Mouse (Mus musculus): ENCODE results near the gene Iqsec1. TPM values are rescaled to one million over a fixed set of nuclear protein-coding genes. Genes with fewer than 3 reads are reported as not detected.

The Iqsec1 gene
- polyA plus RNA-seq, 1 experiment from 2014 or later, result 16.1 TPM

DNA sequence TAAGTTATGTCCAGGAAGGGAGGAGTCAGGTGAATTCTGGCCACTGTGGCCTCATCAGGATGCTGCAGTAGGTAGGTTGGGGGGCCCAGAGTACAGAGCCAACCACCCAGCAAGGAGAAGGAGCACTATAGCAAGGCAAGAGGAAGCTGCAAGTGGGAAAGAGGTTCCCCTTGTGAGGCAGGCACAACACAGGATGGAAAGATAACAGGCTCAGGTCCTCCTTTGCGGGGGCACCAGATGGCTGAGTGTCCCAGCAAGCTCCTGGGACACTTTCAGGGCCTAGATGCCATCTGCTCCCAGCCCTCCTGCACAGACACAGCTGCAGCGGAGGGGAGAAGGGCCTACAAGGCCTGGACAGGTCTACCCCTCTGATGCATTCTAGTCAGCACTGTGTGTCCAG is 228.7 kb downstream of the Iqsec1 start:
- H3K4me3 ChIP-seq (ENCODE audit: low read length), result no peak overlapping the region
- H3K27ac ChIP-seq (ENCODE audit: low read depth, low read length), result no peak overlapping the region
- H3K4me1 ChIP-seq (ENCODE audit: control insufficient read depth, insufficient read depth, low read length), result peaks cover 11% of the 10 kb centered on the region; the same call in 1 of the 2 replicates
- no peak overlapping the region for H3K9ac ChIP-seq (ENCODE audit: low read depth, low read length)
- ATAC-seq (ENCODE audit: low FRiP score, low TSS enrichment), result no peak
- no peaks in the 10 kb centered on the region for H3K36me3 ChIP-seq (ENCODE audit: control insufficient read depth, insufficient read depth, low read length)
- 75% methylated on average over 2 of the region's 2 CpGs for WGBS
- H3K9me3 ChIP-seq (ENCODE audit: control insufficient read depth, low read length), result no peaks in the 10 kb centered on the region
- H3K4me2 ChIP-seq (replicated peaks; ENCODE audit: low read depth, low read length), result no peak overlapping the region
- no peaks in the 10 kb centered on the region for H3K27me3 ChIP-seq (ENCODE audit: control insufficient read depth, insufficient read depth, low read length)

DNA sequence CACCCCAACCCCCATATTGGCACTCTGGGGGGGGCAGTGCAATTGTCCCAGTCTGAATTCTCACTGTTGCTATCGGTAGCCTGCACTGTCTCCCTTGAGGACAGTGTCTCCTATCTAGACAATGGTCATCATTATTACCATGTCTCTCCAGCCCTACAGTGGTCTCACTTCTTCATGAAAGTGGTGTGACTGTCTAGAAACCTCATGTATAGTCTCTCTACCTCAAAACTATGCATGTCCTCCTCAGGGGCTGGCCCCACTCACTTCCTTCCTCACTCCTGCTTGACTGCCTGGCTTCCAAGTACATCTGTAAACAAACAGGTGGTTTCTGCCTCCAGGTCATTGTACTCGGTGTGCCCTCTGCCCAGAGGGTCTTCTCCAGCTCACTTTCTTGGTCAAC is 230.3 kb downstream of the Iqsec1 start:
- no peak for ATAC-seq (ENCODE audit: low FRiP score, low TSS enrichment)
- H3K27me3 ChIP-seq (ENCODE audit: control insufficient read depth, insufficient read depth, low read length), result no peaks in the 10 kb centered on the region

DNA sequence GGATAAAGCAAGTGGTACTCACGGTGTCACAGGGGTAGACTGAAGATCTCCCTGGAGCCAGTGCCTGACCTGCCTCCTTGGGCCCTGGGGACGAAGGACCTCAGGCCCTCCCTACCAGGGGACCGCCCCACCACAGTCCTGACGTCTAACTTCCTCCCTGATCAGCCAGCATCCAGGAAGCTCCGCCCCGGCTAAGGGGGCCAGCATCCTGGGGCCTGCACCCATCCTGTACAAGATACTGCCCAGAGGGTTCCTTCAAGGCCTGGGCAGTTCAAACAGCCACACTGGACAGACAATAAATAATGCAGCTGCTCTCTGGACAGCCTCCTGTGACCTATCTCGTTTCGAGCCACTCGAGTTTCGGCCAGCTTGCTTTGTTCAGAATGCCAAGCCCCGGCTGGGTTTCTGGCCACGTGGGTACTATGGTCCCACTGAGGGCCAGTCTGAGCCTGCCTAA is 231.0 kb downstream of the Iqsec1 start:
- Histone ChIP-seq H3K4me1 (ENCODE audit: control insufficient read depth, insufficient read depth, low read length) (no peaks in the 10 kb centered on the region), H3K27me3 (ENCODE audit: control insufficient read depth, insufficient read depth, low read length) (no peaks in the 10 kb centered on the region), H3K9me3 (ENCODE audit: control insufficient read depth, low read length) (no peaks in the 10 kb centered on the region), H3K4me3 (ENCODE audit: low read length) (no peak overlapping the region), H3K4me2 (replicated peaks; ENCODE audit: low read depth, low read length) (no peak overlapping the region), H3K9ac (ENCODE audit: low read depth, low read length) (no peak overlapping the region), H3K27ac (ENCODE audit: low read depth, low read length) (no peak overlapping the region), H3K36me3 (ENCODE audit: control insufficient read depth, insufficient read depth, low read length) (no peaks in the 10 kb centered on the region)
- 47% methylated on average over 12 of the region's 12 CpGs for WGBS
- peak; percentile 39; the same call in 1 of the 2 replicates for ATAC-seq (ENCODE audit: low FRiP score, low TSS enrichment)

More for the DNA sequence above, 230.3 kb downstream of the Iqsec1 start:
- H3K4me3 ChIP-seq (ENCODE audit: low read length), result no peak overlapping the region
- no peaks in the 10 kb centered on the region for H3K9me3 ChIP-seq (ENCODE audit: control insufficient read depth, low read length)
- no peaks in the 10 kb centered on the region for H3K4me1 ChIP-seq (ENCODE audit: control insufficient read depth, insufficient read depth, low read length)
- H3K4me2 ChIP-seq (replicated peaks; ENCODE audit: low read depth, low read length), result no peak overlapping the region
- 89% methylated on average over 2 of the region's 2 CpGs for WGBS
- no peaks in the 10 kb centered on the region for H3K36me3 ChIP-seq (ENCODE audit: control insufficient read depth, insufficient read depth, low read length)
- no peak overlapping the region for H3K9ac ChIP-seq (ENCODE audit: low read depth, low read length)
- no peak overlapping the region for H3K27ac ChIP-seq (ENCODE audit: low read depth, low read length)

DNA sequence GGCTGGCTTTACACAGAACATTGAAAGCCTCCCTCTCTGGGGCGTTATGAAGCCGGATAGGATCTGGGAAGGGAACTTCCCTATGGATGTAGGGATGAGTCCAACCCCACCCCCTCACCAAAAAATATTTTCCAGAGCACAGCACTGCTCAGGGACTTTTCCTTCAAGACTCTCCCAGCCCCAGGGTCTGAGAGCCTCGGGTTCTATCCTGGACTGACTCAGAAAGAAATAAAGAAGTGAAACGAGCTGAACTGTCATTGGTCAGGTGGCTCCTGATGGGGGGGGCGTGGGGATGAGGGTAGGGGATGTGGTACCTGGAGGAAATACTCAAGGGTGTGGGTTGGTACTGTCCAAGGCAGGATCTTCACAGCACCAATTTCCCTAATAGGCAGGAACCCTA is 231.9 kb downstream of the Iqsec1 start:
- no peak overlapping the region for H3K4me3 ChIP-seq (ENCODE audit: low read length)
- WGBS, result 80% methylated on average over 5 of the region's 5 CpGs
- H3K27ac ChIP-seq (ENCODE audit: low read depth, low read length), result no peak overlapping the region
- H3K9me3 ChIP-seq (ENCODE audit: control insufficient read depth, low read length), result no peaks in the 10 kb centered on the region
- H3K4me2 ChIP-seq (replicated peaks; ENCODE audit: low read depth, low read length), result no peak overlapping the region
- no peaks in the 10 kb centered on the region for H3K36me3 ChIP-seq (ENCODE audit: control insufficient read depth, insufficient read depth, low read length)
- H3K27me3 ChIP-seq (ENCODE audit: control insufficient read depth, insufficient read depth, low read length), result no peaks in the 10 kb centered on the region
- H3K4me1 ChIP-seq (ENCODE audit: control insufficient read depth, insufficient read depth, low read length), result no peaks in the 10 kb centered on the region
- ATAC-seq (ENCODE audit: low FRiP score, low TSS enrichment), result no peak
- H3K9ac ChIP-seq (ENCODE audit: low read depth, low read length), result no peak overlapping the region

DNA sequence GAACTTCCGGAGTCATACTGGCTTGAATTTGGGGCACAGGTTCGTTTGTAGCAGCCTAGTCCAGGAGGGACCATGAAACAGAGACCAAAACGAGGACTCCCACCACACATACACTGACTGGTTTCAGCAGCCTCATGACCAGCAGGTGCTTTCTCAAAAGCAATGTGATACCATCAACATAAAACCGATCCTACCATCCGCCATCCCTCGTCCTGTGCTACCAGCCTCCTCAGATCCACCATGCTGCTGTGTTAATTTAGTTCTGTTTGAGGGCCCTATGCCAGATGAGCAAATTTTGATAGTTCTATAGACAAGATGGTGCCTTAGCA is 232.9 kb downstream of the Iqsec1 start:
- H3K4me3 ChIP-seq (ENCODE audit: low read length), result no peak overlapping the region
- no peaks in the 10 kb centered on the region for H3K4me1 ChIP-seq (ENCODE audit: control insufficient read depth, insufficient read depth, low read length)
- H3K27ac ChIP-seq (ENCODE audit: low read depth, low read length), result no peak overlapping the region
- H3K27me3 ChIP-seq (ENCODE audit: control insufficient read depth, insufficient read depth, low read length), result no peaks in the 10 kb centered on the region
- no peak for ATAC-seq (ENCODE audit: low FRiP score, low TSS enrichment)
- no peak overlapping the region for H3K9ac ChIP-seq (ENCODE audit: low read depth, low read length)
- WGBS, result 58% methylated on average over 6 of the region's 6 CpGs
- H3K36me3 ChIP-seq (ENCODE audit: control insufficient read depth, insufficient read depth, low read length), result no peaks in the 10 kb centered on the region
- H3K4me2 ChIP-seq (replicated peaks; ENCODE audit: low read depth, low read length), result no peak overlapping the region
- no peaks in the 10 kb centered on the region for H3K9me3 ChIP-seq (ENCODE audit: control insufficient read depth, low read length)

DNA sequence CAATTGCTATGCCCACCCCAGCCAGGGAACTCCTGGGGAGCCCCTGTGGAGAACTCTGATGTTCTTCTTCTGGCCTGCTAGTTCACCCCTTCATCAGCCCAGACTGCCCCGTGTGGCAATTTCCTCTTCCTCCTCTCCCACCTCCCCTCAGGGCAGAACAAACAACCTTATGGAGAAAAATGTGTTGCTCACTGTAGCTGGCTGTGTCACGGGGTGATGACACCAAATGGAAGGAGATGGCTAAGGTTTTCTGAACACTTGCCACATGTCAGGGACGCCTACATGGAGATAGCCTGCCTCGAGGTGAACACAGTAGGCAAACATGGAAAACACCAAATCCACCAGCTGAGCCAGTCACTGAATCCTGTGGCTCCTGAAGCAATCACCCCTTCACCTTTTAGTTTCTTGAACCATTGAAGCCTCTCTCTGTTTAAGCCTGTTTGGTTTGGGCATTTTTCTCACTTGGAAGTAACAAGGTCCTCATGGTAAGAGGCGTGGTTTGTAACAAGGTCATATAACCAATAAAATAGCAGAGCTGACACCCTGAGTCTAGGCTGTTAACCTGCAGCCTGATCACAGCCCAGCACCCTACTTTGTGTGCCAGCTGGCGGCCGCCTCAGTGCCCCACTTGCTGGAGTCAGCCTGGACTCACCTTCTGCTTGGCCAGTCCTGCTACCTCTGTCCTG is 233.4 kb downstream of the Iqsec1 start:
- no peaks in the 10 kb centered on the region for H3K36me3 ChIP-seq (ENCODE audit: control insufficient read depth, insufficient read depth, low read length)
- WGBS, result 55% methylated on average over 7 of the region's 7 CpGs
- H3K27me3 ChIP-seq (ENCODE audit: control insufficient read depth, insufficient read depth, low read length), result no peaks in the 10 kb centered on the region
- H3K4me3 ChIP-seq (ENCODE audit: low read length), result no peak overlapping the region
- no peak for ATAC-seq (ENCODE audit: low FRiP score, low TSS enrichment)
- H3K4me1 ChIP-seq (ENCODE audit: control insufficient read depth, insufficient read depth, low read length), result no peaks in the 10 kb centered on the region
- no peaks in the 10 kb centered on the region for H3K9me3 ChIP-seq (ENCODE audit: control insufficient read depth, low read length)
- H3K9ac ChIP-seq (ENCODE audit: low read depth, low read length), result no peak overlapping the region
- H3K27ac ChIP-seq (ENCODE audit: low read depth, low read length), result no peak overlapping the region
- H3K4me2 ChIP-seq (replicated peaks; ENCODE audit: low read depth, low read length), result no peak overlapping the region

DNA sequence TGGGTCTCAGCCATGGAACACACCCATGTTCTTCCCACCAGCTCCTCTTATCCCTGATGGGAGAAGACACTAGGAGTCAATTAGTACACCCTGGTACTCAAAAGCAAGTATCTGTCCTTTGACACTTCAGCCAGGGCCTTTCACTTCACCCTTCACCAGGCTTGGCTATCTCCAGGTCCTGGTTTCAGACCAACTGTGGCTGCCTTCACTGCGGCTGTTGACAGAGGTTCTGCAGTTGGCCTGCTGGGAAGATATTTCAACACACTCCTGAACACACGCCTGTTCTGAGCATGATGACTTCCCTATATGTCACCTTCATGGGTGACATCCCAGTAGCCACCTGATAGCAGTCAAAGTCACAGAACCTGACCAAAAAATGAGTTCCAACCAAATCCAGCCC is 234.4 kb downstream of the Iqsec1 start:
- Histone ChIP-seq H3K4me1 (ENCODE audit: control insufficient read depth, insufficient read depth, low read length) (no peaks in the 10 kb centered on the region), H3K4me3 (ENCODE audit: low read length) (no peak overlapping the region), H3K27ac (ENCODE audit: low read depth, low read length) (no peak overlapping the region), H3K36me3 (ENCODE audit: control insufficient read depth, insufficient read depth, low read length) (no peaks in the 10 kb centered on the region), H3K9ac (ENCODE audit: low read depth, low read length) (no peak overlapping the region), H3K27me3 (ENCODE audit: control insufficient read depth, insufficient read depth, low read length) (no peaks in the 10 kb centered on the region), H3K4me2 (replicated peaks; ENCODE audit: low read depth, low read length) (no peak overlapping the region), H3K9me3 (ENCODE audit: control insufficient read depth, low read length) (no peaks in the 10 kb centered on the region)
- ATAC-seq (ENCODE audit: low FRiP score, low TSS enrichment), result no peak
- 88% methylated on average over 2 of the region's 2 CpGs for WGBS

DNA sequence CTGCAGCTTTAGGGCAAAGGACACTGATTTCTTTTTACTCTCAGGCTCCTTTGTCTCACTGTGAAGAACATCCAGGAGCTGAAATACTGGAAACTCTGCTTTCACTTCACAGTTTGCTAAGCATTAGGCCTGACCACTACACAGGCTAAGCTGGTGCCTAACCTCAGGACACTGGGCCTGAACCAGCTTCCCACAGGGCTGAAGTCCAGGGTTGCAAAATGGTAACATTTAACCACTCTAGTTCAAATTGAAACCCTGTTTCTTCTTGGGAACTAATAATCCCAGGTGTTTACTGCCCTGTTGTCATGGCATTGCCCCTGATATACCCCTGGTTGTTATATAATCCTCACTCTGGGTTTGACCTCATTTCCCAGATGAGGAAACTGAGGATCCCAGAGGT is 234.8 kb downstream of the Iqsec1 start:
- Histone ChIP-seq H3K4me2 (replicated peaks; ENCODE audit: low read depth, low read length) (no peak overlapping the region), H3K4me3 (ENCODE audit: low read length) (no peak overlapping the region), H3K36me3 (ENCODE audit: control insufficient read depth, insufficient read depth, low read length) (no peaks in the 10 kb centered on the region), H3K27ac (ENCODE audit: low read depth, low read length) (no peak overlapping the region), H3K9me3 (ENCODE audit: control insufficient read depth, low read length) (no peaks in the 10 kb centered on the region), H3K4me1 (ENCODE audit: control insufficient read depth, insufficient read depth, low read length) (no peaks in the 10 kb centered on the region), H3K27me3 (ENCODE audit: control insufficient read depth, insufficient read depth, low read length) (no peaks in the 10 kb centered on the region), H3K9ac (ENCODE audit: low read depth, low read length) (no peak overlapping the region)
- ATAC-seq (ENCODE audit: low FRiP score, low TSS enrichment), result no peak

DNA sequence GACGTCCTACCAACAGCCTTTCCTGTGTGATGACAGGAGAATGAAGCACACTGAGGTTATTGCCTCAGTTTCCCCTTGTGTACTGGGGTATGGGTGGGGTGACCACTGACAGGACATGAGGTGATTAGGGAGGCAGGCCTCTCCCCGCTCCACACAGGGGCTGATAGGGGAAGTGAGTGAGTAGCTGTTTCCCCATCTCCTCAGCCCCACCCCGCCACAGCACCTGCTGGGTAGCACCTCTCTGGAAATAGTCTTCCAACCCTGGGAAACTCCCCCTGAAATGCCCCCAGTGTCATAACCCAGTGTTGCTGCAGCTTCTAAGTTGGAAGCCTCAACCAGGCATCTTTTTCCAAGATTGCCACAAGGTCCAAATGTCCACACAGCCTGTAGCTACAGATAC is 236.9 kb downstream of the Iqsec1 start:
- Histone ChIP-seq H3K9ac (ENCODE audit: low read depth, low read length) (no peak overlapping the region), H3K27ac (ENCODE audit: low read depth, low read length) (no peak overlapping the region), H3K4me3 (ENCODE audit: low read length) (no peak overlapping the region), H3K36me3 (ENCODE audit: control insufficient read depth, insufficient read depth, low read length) (no peaks in the 10 kb centered on the region), H3K27me3 (ENCODE audit: control insufficient read depth, insufficient read depth, low read length) (no peaks in the 10 kb centered on the region), H3K4me2 (replicated peaks; ENCODE audit: low read depth, low read length) (no peak overlapping the region), H3K4me1 (ENCODE audit: control insufficient read depth, insufficient read depth, low read length) (no peaks in the 10 kb centered on the region), H3K9me3 (ENCODE audit: control insufficient read depth, low read length) (no peaks in the 10 kb centered on the region)
- no peak for ATAC-seq (ENCODE audit: low FRiP score, low TSS enrichment)
- WGBS, result 86% methylated on average over 3 of the region's 3 CpGs

Data from kidney, embryonic 14.5 days (tissue).